In genomic region chr15:85913605-85914004, GRCm38 (mm10) we compare ENCODE assay signal across 9 mouse cellular contexts. TPM values are rescaled to one million over a fixed set of nuclear protein-coding genes. Genes with fewer than 3 reads are reported as not detected.
DNase-seq lines count a peak whose midpoint lies in the region; ATAC-seq and TF ChIP-seq lines count a peak whose summit lies in the region.
"Had no signal": no experiment of that assay in that cellular context is flagged by ENCODE, and none has a peak within 500 bp of the region (broad histone marks: within the 10 kb centered on the region; RNA-seq: fewer than 3 reads in every experiment).

No protein-coding gene starts in this region.

- WGBS in cerebellum, adult 2 months, result 38% methylated on average over 2 of the region's 2 CpGs

- peak in 1 of 2 experiments; percentile 39 for DNase-seq in cerebellum, adult 2 months
- DNase-seq in cerebellum, adult 9-11 months, result no peak
- DNase-seq in layer of hippocampus, postnatal 10 days (ENCODE audit: low spot score in 2 of 2), result peak; percentile 79 to 86
- DNase-seq in layer of hippocampus, postnatal 36 days, result no peak
- peak; percentile 76 for DNase-seq in NIH3T3 (ENCODE audit: low read depth)
- DNase-seq in lung, postnatal 25 days (ENCODE audit: low spot score), result peak; percentile 50
- peak; percentile 31 to 37 for DNase-seq in thymus, adult 18-20 months

- TF ChIP-seq POLR2A in cerebellum, adult 2 months (IDR thresholded peaks at IDR 0.05; ENCODE audit: borderline replicate concordance, insufficient read depth, low read length), result no peak

- H3K27ac ChIP-seq in cerebellum, adult 2 months (ENCODE audit: insufficient read depth, low read length), result no peak overlapping the region
- H3K27ac ChIP-seq: hindbrain, embryonic 15.5 days had no signal

- TF ChIP-seq CTCF in cerebellum, adult 2 months (IDR thresholded peaks at IDR 0.05; ENCODE audit: borderline replicate concordance, insufficient read depth, low read depth, low read length), result peak; percentile 67

- peak; percentile 65 for ATAC-seq in erythroblast, adult 5-6 weeks (replicated peaks; ENCODE audit: low FRiP score, poor library complexity, severe bottlenecking)

- no peak overlapping the region for H3K4me3 ChIP-seq in cerebellum, adult 2 months (replicated peaks; ENCODE audit: insufficient read depth, low read depth, low read length)
- H3K4me3 ChIP-seq: hindbrain, embryonic 15.5 days had no signal

- H3K27me3 ChIP-seq in cerebellum, adult 2 months (ENCODE audit: control insufficient read depth, insufficient read depth, low read length), result no peaks in the 10 kb centered on the region
- H3K27me3 ChIP-seq: hindbrain, embryonic 15.5 days had no signal

- H3K4me1 ChIP-seq in cerebellum, adult 2 months (ENCODE audit: control insufficient read depth, insufficient read depth, low read length), result no peaks in the 10 kb centered on the region

RNA-seq across cellular contexts. Expression of gene Trmu, which starts 34.5 kb away (rescaled TPM):
- polyA plus RNA-seq in cerebellum, adult 2 months (2012; rRNA removed), result 72.9 and 73.4 TPM in 2 replicates
- total RNA-seq in layer of hippocampus, postnatal 10 days (2021), result 10 to 100 TPM; 35.6 to 44.8 TPM
- total RNA-seq in layer of hippocampus, postnatal 36 days (2021), result 10 to 100 TPM; 33.9 to 36.8 TPM
- 0.96 and 6.7 TPM in 2 replicates for total RNA-seq in erythroblast, adult 5-6 weeks (2015; ENCODE audit: low replicate concordance)
- total RNA-seq in erythroblast, adult 5-6 weeks (2017; ENCODE audit: low replicate concordance), result 4.6 and 9.4 TPM in 2 replicates

RNA-seq across cellular contexts. Expression of gene Gtse1, which starts 54.1 kb away (rescaled TPM):
- 0.64 and 0.79 TPM in 2 replicates for polyA plus RNA-seq in cerebellum, adult 2 months (2012; rRNA removed)
- total RNA-seq in layer of hippocampus, postnatal 10 days (2021), result 1 to 10 TPM; 1.9 to 2.3 TPM
- total RNA-seq in layer of hippocampus, postnatal 36 days (2021), result under 1 TPM; 0.61 to 0.67 TPM
- total RNA-seq in erythroblast, adult 5-6 weeks (2015; ENCODE audit: low replicate concordance), result 8.6 TPM in 2 replicates
- 6.1 and 10.0 TPM in 2 replicates for total RNA-seq in erythroblast, adult 5-6 weeks (2017; ENCODE audit: low replicate concordance)

Comparison
In these comparisons a context has a peak if more than half of its experiments do, and no peak if none do; other contexts are left out.
1. DNase-seq: peak in layer of hippocampus, postnatal 10 days (2 of 2), NIH3T3 (single experiment), lung, postnatal 25 days (single experiment) and thymus, adult 18-20 months (2 of 2); none in cerebellum, adult 9-11 months (single experiment) and layer of hippocampus, postnatal 36 days (0 of 2).